Mouse (Mus musculus) liver (tissue): Measurements from ENCODE around the gene Stkld1.

Experiments used
- DNase-seq: peaks from one replicate; pipeline ENCODE4 v3.0.0-alpha.2; 2020; ENCODE audit warnings: mixed read lengths

The Stkld1 gene

DNA sequence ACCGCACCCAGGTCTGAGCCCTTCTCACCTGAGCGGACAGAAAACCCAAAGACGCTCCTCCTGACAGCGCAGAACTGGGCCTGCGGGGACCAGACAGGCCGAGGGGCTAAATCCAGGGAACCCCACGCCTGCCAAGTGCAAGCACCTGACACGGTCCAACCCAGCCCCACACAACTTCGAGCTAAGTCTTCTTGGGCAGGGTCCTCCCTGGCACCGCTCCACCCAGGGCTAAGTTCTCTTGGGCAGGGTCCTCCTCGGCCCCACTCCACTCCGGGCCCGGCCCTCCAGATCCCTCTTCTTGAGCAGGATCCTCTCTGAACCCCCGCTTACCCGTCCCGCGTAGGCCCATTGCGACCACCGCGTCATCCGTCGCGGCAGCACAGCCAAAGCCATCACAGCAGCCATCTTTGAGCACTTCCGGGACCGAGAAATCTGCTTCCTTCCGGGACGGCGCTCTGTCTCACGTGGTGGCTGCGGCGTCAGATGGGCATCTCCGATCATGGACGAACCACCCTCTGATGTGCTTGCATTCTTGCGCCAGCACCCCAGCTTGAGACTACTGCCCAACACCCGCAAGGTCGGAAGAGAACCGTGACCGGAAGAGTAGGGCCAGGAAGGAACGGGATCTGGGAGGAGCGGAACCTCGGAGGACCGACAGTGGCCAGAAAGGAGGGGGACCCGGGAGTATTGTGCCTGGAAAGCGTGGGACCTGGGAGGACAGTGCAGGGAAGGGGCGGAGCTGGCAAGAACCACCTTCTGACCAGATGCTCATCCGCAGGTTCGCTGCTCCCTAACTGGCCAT, 17.7 kb upstream of the Stkld1 start, which contains the start of the genes Surf2 and Surf1:
Surf2 (plus strand) TSS at position 441 of the 802 bp plus-strand sequence.
Surf1 (minus strand) TSS at position 604 of the 802 bp plus-strand sequence.
- DNase-seq = peak; percentile 78

GRCm38 (mm10) chr2:26916738-26917137, 17.1 kb upstream of the Stkld1 start:
- no peak for DNase-seq

DNA sequence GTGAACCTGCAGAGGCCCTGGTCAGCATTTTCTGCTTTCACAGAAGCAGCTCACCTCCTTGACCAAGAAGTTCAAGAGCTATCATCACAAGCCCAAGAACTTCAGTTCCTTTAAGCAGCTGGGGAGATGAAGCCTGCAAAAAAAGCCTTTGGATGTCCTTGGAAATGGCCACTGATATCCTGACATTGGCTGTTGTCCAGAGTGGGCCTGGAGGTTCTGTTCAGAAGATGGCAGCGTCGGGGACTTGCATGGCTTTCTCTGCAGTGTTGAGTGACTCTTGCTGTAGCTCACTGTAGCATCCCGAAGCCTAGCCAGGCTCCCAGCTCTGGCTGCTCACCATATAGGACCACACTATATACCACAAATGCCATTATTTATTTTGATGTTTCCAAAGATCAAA, 14.2 kb upstream of the Stkld1 start:
- no peak for DNase-seq

GRCm38 (mm10) chr2:26920190-26920855, 13.5 kb upstream of the Stkld1 start:
- no peak for DNase-seq

DNA sequence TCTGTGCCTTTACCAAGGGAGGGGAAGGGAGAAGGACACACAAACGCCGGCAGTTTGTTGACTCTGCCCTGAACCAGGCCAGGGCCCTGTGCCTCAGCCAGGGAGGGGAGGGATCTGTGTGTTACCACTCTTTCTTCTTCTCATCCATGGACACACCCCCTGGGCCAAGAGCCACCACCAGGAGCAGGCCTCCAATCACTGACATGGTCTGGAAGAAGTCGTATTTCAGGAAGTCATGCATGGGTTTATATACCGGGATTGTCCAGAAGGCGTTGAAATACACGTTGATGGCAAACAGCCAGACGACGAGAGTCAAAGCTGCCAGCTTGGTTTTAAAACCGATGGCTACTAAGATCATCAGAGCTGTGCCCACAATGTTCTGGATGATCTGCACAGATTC, 12.1 kb upstream of the Stkld1 start:
- no peak for DNase-seq

- DNase-seq = no peak
Observed at GRCm38 (mm10) chr2:26927745-26928476, 5.9 kb upstream of the Stkld1 start.

DNA sequence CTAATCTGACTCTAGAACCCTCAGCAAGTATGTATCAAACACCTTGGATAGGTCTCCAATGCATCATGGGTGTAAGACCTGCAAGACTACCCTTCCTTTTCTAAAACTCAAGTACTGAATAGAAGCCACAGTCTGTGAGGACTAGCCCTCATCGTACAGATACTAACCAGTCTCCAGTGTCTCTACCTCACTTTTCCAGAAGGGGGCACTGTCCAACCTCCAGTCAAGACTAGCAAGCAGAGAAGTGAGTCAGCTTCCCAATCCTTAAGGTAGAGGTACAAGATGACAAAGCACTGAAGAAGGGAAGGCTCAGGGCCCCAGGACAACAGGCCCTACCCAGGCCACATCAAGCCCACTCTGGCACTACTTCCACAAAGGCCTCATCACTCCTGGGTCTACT, 3.5 kb upstream of the Stkld1 start:
- peak; percentile 78 for DNase-seq

DNA sequence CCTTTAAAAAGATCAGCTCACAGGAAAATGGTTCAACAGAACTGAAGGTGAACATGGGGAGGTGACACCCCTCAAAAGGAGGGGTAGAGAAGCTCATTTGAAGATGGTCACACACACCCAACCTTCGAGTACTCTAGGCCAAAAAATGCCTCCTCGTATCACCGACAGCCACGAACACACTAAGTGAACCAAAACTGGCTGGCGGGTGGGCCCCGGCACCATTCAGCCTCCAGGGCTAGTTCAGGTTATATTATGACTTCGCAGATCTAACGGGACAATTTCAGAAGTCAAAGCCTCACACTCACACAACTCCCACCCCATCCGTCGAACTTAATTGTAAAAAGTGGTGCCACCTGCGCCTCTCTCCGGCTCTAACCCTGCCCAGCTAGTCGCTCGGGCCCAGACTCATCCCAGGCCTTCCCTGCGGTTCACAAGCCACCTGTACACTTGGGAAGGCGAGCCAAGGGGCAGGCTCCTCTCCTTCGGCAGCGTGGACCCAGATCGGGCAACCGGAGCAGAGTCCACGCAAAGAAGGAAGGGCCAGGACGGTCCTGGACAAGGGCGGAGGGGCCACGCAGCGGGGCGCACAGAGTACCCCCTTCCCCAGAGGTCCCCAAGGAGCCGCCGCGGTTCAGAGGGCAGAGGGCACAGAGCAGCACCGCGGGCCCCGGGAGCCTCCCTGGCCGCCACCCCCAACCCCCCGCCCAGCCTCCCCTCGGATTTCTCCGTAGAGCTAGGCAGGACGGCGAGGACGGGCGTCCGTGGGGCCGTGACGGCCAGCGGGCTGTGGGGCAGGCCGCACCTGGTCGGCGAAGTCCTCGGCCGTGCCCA, 1.2 kb upstream of the Stkld1 start:
- peak; percentile 42 for DNase-seq

DNA sequence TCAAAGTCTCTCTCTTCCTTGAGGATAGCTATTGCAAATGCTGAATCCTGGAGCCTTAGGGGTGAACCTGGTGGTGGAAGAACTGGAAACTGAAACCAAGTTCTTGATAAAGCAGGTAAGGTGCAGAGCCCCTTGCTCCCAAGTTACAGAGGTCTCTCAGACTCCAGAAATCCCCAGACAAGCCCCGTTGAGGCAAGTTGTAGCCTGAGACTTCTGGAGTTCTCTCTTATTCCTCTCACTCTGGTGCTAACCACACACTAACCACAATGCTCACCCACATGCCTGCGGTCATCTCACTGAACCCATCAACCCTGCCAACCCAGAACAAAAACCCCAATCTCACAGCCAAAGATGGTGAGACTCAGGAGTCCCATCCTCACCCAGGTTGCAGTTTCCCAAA, 1.4 kb downstream of the Stkld1 start:
- no peak for DNase-seq

DNA sequence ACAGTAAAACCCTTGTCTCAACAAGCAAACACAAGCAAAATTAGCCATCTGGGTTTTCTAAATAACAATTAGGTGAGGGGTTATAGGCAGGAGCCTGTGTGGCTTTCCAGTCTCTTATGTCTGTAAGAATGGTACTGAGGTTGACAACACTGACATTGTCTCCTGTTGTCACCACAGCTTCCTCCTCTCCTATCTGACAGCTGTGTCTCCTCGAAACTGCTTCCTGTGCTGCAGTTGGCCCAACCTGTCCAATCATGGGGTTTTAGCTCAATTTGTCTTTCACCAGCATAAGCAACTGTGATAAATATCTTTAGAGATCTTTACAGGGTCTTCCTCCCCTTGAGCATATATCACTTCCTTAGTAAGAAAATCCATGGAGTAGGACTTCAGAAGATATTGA, 2.6 kb downstream of the Stkld1 start:
- no peak for DNase-seq

DNA sequence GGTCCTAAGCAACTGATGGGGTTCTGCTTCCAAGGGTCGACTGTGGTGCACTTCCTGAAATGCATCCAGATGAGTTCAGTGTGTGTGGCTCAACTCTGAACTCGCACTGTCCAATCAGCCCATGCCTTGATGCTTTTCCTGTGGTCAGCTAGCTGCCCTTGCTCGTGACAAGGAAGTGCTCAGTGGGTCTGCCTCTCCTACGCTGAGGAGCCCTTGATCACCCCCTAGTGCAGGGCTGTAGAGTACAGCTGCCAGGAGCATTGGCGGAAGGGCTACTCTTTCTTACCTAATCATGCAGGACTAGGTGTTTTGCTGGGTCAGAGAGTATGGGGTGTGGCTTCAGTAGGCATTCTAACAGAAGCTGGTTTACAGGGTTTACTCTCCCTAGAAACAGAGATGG, 7.7 kb downstream of the Stkld1 start:
- peak; percentile 31 for DNase-seq

DNA sequence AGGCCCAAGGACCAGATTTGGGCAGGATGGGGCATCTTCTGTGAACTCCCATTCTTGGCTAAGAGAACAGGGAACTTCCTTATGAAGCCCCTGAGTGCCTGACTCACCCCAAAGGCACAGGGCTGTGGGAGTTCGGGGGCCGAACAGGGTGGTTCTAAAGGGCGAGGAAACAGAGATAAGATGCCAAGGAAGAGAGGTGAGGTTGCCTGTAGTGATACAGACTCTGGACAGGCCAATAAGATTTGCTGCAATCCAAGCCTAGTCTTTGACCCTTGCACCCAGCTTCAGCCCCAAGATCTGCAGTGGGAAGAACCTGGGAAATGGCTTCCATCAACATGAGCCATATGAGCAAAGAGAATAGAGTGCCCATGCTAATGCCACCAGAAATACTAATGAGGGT, 9.4 kb downstream of the Stkld1 start:
- DNase-seq = no peak

GRCm38 (mm10) chr2:26950411-26950810, 16.6 kb downstream of the Stkld1 start:
- no peak for DNase-seq

DNA sequence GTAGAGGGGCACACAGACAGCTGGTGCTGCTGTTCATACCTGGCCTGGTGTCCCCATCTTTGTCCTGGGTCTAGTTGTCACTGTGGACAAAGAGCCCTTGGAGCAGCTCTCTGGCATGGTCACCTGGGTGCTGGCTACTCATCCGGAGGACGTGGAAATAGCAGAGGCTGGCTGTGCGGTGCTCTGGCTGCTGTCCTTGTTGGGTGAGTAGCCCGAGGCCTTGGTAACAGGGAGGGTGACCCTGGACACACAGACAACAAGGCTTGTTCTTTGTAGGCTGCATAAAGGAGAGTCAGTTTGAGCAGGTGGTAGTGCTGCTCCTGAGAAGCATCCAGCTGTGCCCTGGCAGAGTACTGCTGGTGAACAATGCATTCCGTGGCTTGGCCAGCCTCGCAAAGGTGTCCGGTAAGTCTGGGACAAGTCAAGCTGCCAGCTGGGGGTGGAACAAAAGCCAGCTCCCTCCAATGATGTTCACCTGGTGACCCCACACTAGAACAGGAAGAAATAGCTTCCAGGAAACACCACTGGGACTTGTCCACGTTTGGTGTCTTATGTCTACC, 17.6 kb downstream of the Stkld1 start:
- no peak for DNase-seq

DNA sequence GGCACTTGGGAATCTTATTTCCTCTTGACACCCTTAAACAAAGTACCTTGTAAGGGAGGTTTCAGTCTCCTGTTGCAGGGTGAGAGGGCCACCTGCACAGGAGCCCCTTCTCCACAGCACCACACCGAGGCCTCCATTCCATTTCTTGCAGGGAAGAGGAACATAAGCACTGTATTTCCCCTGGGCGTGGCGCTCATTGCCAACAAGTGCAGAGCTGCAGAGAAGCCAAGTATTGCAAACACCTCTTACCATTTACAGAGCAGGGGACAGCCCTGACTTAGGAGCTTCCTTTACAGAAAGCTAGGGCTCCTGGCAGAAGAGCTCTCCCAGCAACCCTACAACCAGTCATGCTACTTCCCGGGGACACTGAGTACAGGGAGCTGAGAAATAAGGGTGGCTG, 18.3 kb downstream of the Stkld1 start:
- no peak for DNase-seq

DNA sequence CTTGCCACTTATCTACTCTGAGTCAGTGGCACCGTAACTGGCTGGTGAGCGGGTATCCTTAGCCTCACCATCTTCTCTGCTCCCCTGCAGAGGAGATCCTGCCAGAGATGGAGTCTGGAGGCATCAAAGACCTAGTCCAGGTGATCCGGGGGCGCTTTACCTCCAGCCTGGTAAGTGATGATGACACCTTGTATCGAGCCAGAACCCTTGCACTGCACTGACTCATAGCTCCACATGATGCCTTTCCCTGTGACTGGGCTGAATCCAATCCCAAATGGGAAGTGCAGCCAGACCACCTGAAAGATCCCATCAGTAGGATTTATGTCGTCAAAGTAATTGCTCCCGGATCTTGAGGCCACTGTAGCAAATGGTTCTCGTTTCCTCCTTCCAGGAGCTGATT, 19.0 kb downstream of the Stkld1 start:
- DNase-seq = no peak

DNA sequence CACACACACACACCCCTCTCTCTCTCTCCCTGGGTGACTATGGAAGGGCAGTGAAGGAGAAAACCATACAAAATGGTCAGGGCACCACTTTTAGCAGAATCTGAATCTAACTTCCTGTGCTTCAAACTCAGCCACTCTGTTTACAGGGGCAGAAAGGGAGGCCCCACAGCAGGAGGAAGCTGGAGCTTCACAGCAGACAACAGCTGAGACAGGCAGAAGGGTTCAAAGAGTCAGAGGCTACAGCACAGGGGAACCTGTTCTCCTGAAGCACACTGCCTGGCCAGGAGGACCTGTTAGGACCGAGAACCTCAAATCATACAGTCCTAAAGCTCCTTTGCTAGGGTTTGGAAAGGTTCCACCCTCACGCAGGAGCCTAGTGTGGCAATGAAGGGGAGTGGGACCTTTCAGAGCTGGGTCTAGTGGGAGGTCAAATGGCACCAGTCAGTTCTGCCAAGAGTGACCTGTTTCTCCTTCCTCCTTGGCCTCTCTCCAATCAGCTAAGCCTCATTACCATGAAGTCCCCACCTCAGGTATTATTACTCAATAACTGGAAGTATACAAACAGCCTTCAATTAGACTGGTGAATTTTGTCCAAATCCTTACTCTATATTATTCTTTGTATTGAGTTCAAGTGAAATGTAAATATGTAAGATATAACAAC, 21.0 kb downstream of the Stkld1 start:
- no peak for DNase-seq

DNA sequence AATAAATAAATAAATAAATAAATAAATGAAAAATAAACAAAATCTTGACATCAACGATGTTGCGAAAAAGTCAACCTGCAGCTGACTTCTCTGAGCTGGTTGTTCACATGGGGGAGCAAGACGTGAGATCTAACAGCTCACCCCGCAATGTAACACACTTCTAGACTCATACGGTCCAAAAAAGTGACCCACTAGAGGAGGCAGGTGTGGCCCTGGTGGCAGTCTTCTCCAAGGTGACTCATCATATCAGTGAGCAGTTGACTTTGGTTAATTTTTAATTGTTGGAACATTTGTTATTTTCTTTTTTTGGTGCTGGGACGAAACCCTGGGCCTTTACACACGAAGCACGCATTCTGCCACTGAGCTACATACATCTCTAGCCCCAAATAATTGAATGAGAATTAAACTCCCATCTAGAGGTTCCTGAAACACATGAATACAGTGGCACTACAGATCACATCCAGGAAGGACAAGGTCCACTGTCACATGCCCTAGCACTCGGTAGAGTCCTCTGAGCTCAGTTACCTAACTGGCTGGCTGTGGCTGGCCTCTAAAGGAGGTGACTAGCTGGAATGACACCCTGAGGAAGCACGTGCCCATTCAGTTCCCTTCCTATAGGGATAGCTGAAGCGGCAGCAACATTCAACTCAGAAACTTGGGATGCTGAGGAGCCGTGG, 23.1 kb downstream of the Stkld1 start:
- no peak for DNase-seq

GRCm38 (mm10) chr2:26957488-26957859, 23.6 kb downstream of the Stkld1 start:
- no peak for DNase-seq

DNA sequence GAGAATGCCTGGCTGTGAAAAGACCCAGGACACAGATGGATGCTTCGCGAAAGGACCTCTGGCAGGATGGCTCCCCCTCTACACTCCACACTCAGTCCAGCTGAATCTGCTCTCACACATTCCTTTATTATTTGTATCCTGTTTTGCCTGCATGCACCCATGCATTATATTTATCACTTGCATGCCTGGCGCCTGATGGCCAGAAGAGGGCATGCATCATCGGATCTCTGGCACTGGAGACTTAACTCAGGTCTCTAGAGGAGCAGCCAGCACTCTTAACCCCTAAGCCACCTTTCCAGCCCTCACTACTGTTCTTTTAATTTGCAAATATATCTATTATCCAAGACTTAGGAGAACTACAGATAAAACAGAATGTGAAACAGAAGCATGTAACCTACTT, 26.9 kb downstream of the Stkld1 start:
- no peak for DNase-seq
